ENCODE assay signal across 8 mouse cellular contexts in genomic region chr14:55540787-55541321, GRCm38 (mm10). TPM values are rescaled to one million over a fixed set of nuclear protein-coding genes. Genes with fewer than 3 reads are reported as not detected.
DNase-seq lines count a peak whose midpoint lies in the region; ATAC-seq lines count a peak whose summit lies in the region.

No protein-coding gene starts in this region.

- 8% methylated on average over 10 of the region's 10 CpGs for WGBS in hindbrain, embryonic 12.5 days

- H3K4me1 ChIP-seq in hindbrain, embryonic 12.5 days = peaks cover 22% of the 10 kb centered on the region

- H3K27ac ChIP-seq in hindbrain, embryonic 12.5 days = peak overlapping the region; percentile 86

- H3K4me2 ChIP-seq in hindbrain, embryonic 12.5 days (replicated peaks) = peak overlapping the region; percentile 87

- H3K27me3 ChIP-seq in hindbrain, embryonic 12.5 days = no peaks in the 10 kb centered on the region

- H3K9me3 ChIP-seq in hindbrain, embryonic 12.5 days (replicated peaks) = no peaks in the 10 kb centered on the region

- peak overlapping the region; percentile 53 for H3K4me3 ChIP-seq in hindbrain, embryonic 12.5 days

- ATAC-seq in hindbrain, embryonic 12.5 days (ENCODE audit: low FRiP score) = peak; percentile 62

- peak overlapping the region; percentile 79 for H3K9ac ChIP-seq in hindbrain, embryonic 12.5 days

- peaks cover 13% of the 10 kb centered on the region; the same call in 1 of the 2 replicates for H3K36me3 ChIP-seq in hindbrain, embryonic 12.5 days

- DNase-seq in Muller cell, postnatal 12 days (ENCODE audit: inconsistent ontology term) = peak; percentile 73
- DNase-seq in cerebellum, adult 18-20 months = peak; percentile 82 to 84
- peak; percentile 61 to 74 for DNase-seq in frontal cortex, postnatal 10 days (ENCODE audit: low spot score in 2 of 2)
- peak; percentile 75 to 76 for DNase-seq in layer of hippocampus, postnatal 36 days
- DNase-seq in lung, postnatal 4 days = peak; percentile 87 to 88
- peak; percentile 81 to 87 for DNase-seq in right cerebral cortex, postnatal 10 days (ENCODE audit: low spot score in 2 of 2)
- DNase-seq in urinary bladder, postnatal 4 days (ENCODE audit: low spot score in 2 of 2) = peak; percentile 78 to 88

RNA-seq across cellular contexts. Expression of gene Pck2, which starts 0.8 kb away (rescaled TPM):
- polyA plus RNA-seq in hindbrain, embryonic 12.5 days (2016; fragmentation: Nextera tagmentation; extraction: Ambion mirVana) = 22.3 and 23.6 TPM in 2 replicates
- total RNA-seq in layer of hippocampus, postnatal 36 days (2021) = 10 to 100 TPM; 42.6 to 45.8 TPM

RNA-seq across cellular contexts. Expression of gene Nrl, which starts 16.1 kb away (rescaled TPM):
- polyA plus RNA-seq in hindbrain, embryonic 12.5 days (2016; fragmentation: Nextera tagmentation; extraction: Ambion mirVana) = not detected in 2 replicates
- 1 to 10 TPM; 1.6 to 5.6 TPM for total RNA-seq in layer of hippocampus, postnatal 36 days (2021)

RNA-seq across cellular contexts. Expression of gene Dcaf11, which starts 19.0 kb away (rescaled TPM):
- polyA plus RNA-seq in hindbrain, embryonic 12.5 days (2016; fragmentation: Nextera tagmentation; extraction: Ambion mirVana) = 104 and 106 TPM in 2 replicates
- total RNA-seq in layer of hippocampus, postnatal 36 days (2021) = 10 to 100 TPM; 82.5 to 83.2 TPM

RNA-seq across cellular contexts. Expression of gene A730061H03Rik, which starts 19.4 kb away (rescaled TPM):
- polyA plus RNA-seq in hindbrain, embryonic 12.5 days (2016; fragmentation: Nextera tagmentation; extraction: Ambion mirVana) = 0.62 TPM in 1 of 2 replicates, not detected in the other
- total RNA-seq in layer of hippocampus, postnatal 36 days (2021) = 1 to 10 TPM; 1.3 to 1.4 TPM

RNA-seq across cellular contexts. Expression of gene Cpne6, which starts 30.6 kb away (rescaled TPM):
- polyA plus RNA-seq in hindbrain, embryonic 12.5 days (2016; fragmentation: Nextera tagmentation; extraction: Ambion mirVana) = 0.83 and 1.4 TPM in 2 replicates
- 100 to 1,000 TPM; 696 to 698 TPM for total RNA-seq in layer of hippocampus, postnatal 36 days (2021)

Comparison
In these comparisons a context has a peak if more than half of its experiments do, and no peak if none do; other contexts are left out.
1. Peak in every context shown above with its lines: DNase-seq, ATAC-seq, H3K4me3 ChIP-seq and H3K27ac ChIP-seq.